22 mouse cellular contexts compared by ENCODE assay signal in genomic region chr2:131290669-131291068, GRCm38 (mm10). TPM values are rescaled to one million over a fixed set of nuclear protein-coding genes. Genes with fewer than 3 reads are reported as not detected.
DNase-seq lines count a peak whose midpoint lies in the region; ATAC-seq and TF ChIP-seq lines count a peak whose summit lies in the region.
"Had no signal": no experiment of that assay in that cellular context is flagged by ENCODE, and none has a peak within 500 bp of the region (broad histone marks: within the 10 kb centered on the region; RNA-seq: fewer than 3 reads in every experiment).

No protein-coding gene starts in this region.

- no peak overlapping the region for H3K4me2 ChIP-seq in midbrain, embryonic 11.5 days
- no peak overlapping the region for H3K4me2 ChIP-seq in midbrain, embryonic 13.5 days (replicated peaks)
- no peak overlapping the region for H3K4me2 ChIP-seq in limb, embryonic 14.5 days (replicated peaks; ENCODE audit: low read depth, low read length, severe bottlenecking)
- no peak overlapping the region for H3K4me2 ChIP-seq in liver, embryonic 11.5 days
- H3K4me2 ChIP-seq: embryonic facial prominence, embryonic 12.5 days; forebrain, embryonic 13.5 days; forebrain, embryonic 15.5 days had no signal

- no peak for ATAC-seq in midbrain, embryonic 11.5 days (ENCODE audit: low FRiP score)
- no peak for ATAC-seq in midbrain, embryonic 13.5 days
- ATAC-seq in limb, embryonic 14.5 days (ENCODE audit: low FRiP score, low read depth) = 0 out of 2 replicates have a peak, but pooled peaks have one; percentile 51
- ATAC-seq in liver, embryonic 11.5 days (replicated peaks; ENCODE audit: low FRiP score) = no peak
- ATAC-seq: activated CD4-positive, CD25-positive, alpha-beta regulatory T cell, adult 4 months; forebrain, embryonic 13.5 days; forebrain, embryonic 15.5 days; Patski had no signal

- no peak overlapping the region for H3K27ac ChIP-seq in midbrain, embryonic 11.5 days (ENCODE audit: low read depth, low read length)
- no peak overlapping the region for H3K27ac ChIP-seq in midbrain, embryonic 13.5 days
- no peak overlapping the region for H3K27ac ChIP-seq in limb, embryonic 14.5 days (replicated peaks; ENCODE audit: low read depth, low read length)
- no peak overlapping the region for H3K27ac ChIP-seq in liver, embryonic 11.5 days (ENCODE audit: low read depth, low read length)
- H3K27ac ChIP-seq: embryonic facial prominence, embryonic 10.5 days; embryonic facial prominence, embryonic 12.5 days; forebrain, embryonic 13.5 days; forebrain, embryonic 15.5 days had no signal

- H3K9me3 ChIP-seq in midbrain, embryonic 11.5 days (ENCODE audit: control insufficient read depth, low read length) = no peaks in the 10 kb centered on the region
- no peaks in the 10 kb centered on the region for H3K9me3 ChIP-seq in midbrain, embryonic 13.5 days
- H3K9me3 ChIP-seq in limb, embryonic 14.5 days (ENCODE audit: control insufficient read depth, low read length) = no peaks in the 10 kb centered on the region
- no peaks in the 10 kb centered on the region for H3K9me3 ChIP-seq in liver, embryonic 11.5 days (ENCODE audit: control insufficient read depth, low read length)
- H3K9me3 ChIP-seq: embryonic facial prominence, embryonic 10.5 days; embryonic facial prominence, embryonic 12.5 days; forebrain, embryonic 13.5 days; forebrain, embryonic 15.5 days had no signal

- H3K9ac ChIP-seq in midbrain, embryonic 11.5 days (ENCODE audit: low read length) = no peak overlapping the region
- H3K9ac ChIP-seq in midbrain, embryonic 13.5 days (replicated peaks) = no peak overlapping the region
- no peak overlapping the region for H3K9ac ChIP-seq in limb, embryonic 14.5 days (ENCODE audit: low read depth, low read length, severe bottlenecking)
- no peak overlapping the region for H3K9ac ChIP-seq in liver, embryonic 11.5 days (ENCODE audit: low read depth, low read length)
- H3K9ac ChIP-seq: embryonic facial prominence, embryonic 12.5 days; forebrain, embryonic 13.5 days; forebrain, embryonic 15.5 days had no signal

- H3K27me3 ChIP-seq in midbrain, embryonic 11.5 days (ENCODE audit: control insufficient read depth, insufficient read depth, low read length) = no peaks in the 10 kb centered on the region
- H3K27me3 ChIP-seq in midbrain, embryonic 13.5 days = no peaks in the 10 kb centered on the region
- H3K27me3 ChIP-seq in limb, embryonic 14.5 days (ENCODE audit: control insufficient read depth, insufficient read depth, low read length) = no peaks in the 10 kb centered on the region
- H3K27me3 ChIP-seq in liver, embryonic 11.5 days (replicated peaks; ENCODE audit: control insufficient read depth, insufficient read depth, low read length) = no peaks in the 10 kb centered on the region
- H3K27me3 ChIP-seq: embryonic facial prominence, embryonic 12.5 days; forebrain, embryonic 13.5 days; forebrain, embryonic 15.5 days; Patski had no signal

- DNase-seq in heart, adult 11 months = peak; percentile 46
- DNase-seq in heart, adult 9 months (ENCODE audit: low spot score in 2 of 2) = no peak
- peak; percentile 69 for DNase-seq in midbrain, embryonic 11.5 days (ENCODE audit: low spot score, missing footprints)
- no peak for DNase-seq in limb, embryonic 14.5 days (ENCODE audit: low spot score)
- DNase-seq in liver, embryonic 11.5 days (ENCODE audit: low spot score) = no peak
- no peak for DNase-seq in spleen, postnatal 4 days (ENCODE audit: low spot score in 2 of 2)
- DNase-seq: adrenal gland, adult 8-10 months; adrenal gland, postnatal 14 days; adrenal gland, postnatal 36 days; B cell, adult 2 months; cerebellum, adult 11-12 months; cerebellum, adult 2 months; cerebellum, adult 9-10 months; cerebellum, postnatal 10 days; cerebellum, postnatal 25 days had no signal

- TF ChIP-seq POLR2A in limb, embryonic 14.5 days (IDR thresholded peaks at IDR 0.05; ENCODE audit: borderline replicate concordance, extremely low read depth, insufficient read depth, insufficient read length) = no peak

- no peak overlapping the region for H3K4me3 ChIP-seq in midbrain, embryonic 11.5 days (ENCODE audit: low read depth, low read length)
- no peak overlapping the region for H3K4me3 ChIP-seq in midbrain, embryonic 13.5 days (replicated peaks)
- no peak overlapping the region for H3K4me3 ChIP-seq in limb, embryonic 14.5 days (replicated peaks; ENCODE audit: low read length)
- H3K4me3 ChIP-seq in liver, embryonic 11.5 days (ENCODE audit: low read depth, low read length) = no peak overlapping the region
- H3K4me3 ChIP-seq: embryonic facial prominence, embryonic 10.5 days; embryonic facial prominence, embryonic 12.5 days; forebrain, embryonic 13.5 days; forebrain, embryonic 15.5 days had no signal

- H3K36me3 ChIP-seq in midbrain, embryonic 11.5 days (ENCODE audit: control insufficient read depth, insufficient read depth, low read length) = peaks cover 21% of the 10 kb centered on the region
- H3K36me3 ChIP-seq in midbrain, embryonic 13.5 days = peaks cover 65% of the 10 kb centered on the region
- peaks cover 62% of the 10 kb centered on the region for H3K36me3 ChIP-seq in limb, embryonic 14.5 days (ENCODE audit: control insufficient read depth, insufficient read depth, low read length)
- peaks cover 34% of the 10 kb centered on the region for H3K36me3 ChIP-seq in liver, embryonic 11.5 days (ENCODE audit: control insufficient read depth, insufficient read depth, low read length)

- H3K4me1 ChIP-seq in midbrain, embryonic 11.5 days (ENCODE audit: control insufficient read depth, insufficient read depth, low read length) = no peaks in the 10 kb centered on the region
- no peaks in the 10 kb centered on the region for H3K4me1 ChIP-seq in midbrain, embryonic 13.5 days (replicated peaks)
- no peaks in the 10 kb centered on the region for H3K4me1 ChIP-seq in limb, embryonic 14.5 days (ENCODE audit: control insufficient read depth, insufficient read depth, low read length)
- no peaks in the 10 kb centered on the region for H3K4me1 ChIP-seq in liver, embryonic 11.5 days (replicated peaks; ENCODE audit: control insufficient read depth, insufficient read depth, low read length)
- H3K4me1 ChIP-seq: embryonic facial prominence, embryonic 10.5 days; embryonic facial prominence, embryonic 12.5 days; forebrain, embryonic 13.5 days; forebrain, embryonic 15.5 days had no signal

RNA-seq across cellular contexts. Expression of gene Pank2, which starts 28.4 kb away (rescaled TPM):
- polyA plus RNA-seq in midbrain, embryonic 11.5 days (2014; fragmentation: Nextera tagmentation; extraction: Ambion mirVana) = 61.1 and 70.3 TPM in 2 replicates
- polyA plus RNA-seq in midbrain, embryonic 13.5 days (2015; fragmentation: Nextera tagmentation; extraction: Ambion mirVana) = 29.2 and 33.9 TPM in 2 replicates
- polyA plus RNA-seq in limb, embryonic 14.5 days (2012; rRNA removed) = 44.7 and 47.2 TPM in 2 replicates
- polyA plus RNA-seq in limb, embryonic 14.5 days (2014; fragmentation: Nextera tagmentation; extraction: Ambion mirVana) = 44.6 and 50.0 TPM in 2 replicates
- polyA plus RNA-seq in liver, embryonic 11.5 days (2014; fragmentation: Nextera tagmentation; extraction: Ambion mirVana) = 37.1 and 41.7 TPM in 2 replicates

RNA-seq across cellular contexts. Expression of gene Mavs, which starts 56.8 kb away (rescaled TPM):
- polyA plus RNA-seq in midbrain, embryonic 11.5 days (2014; fragmentation: Nextera tagmentation; extraction: Ambion mirVana) = 11.0 and 13.3 TPM in 2 replicates
- polyA plus RNA-seq in midbrain, embryonic 13.5 days (2015; fragmentation: Nextera tagmentation; extraction: Ambion mirVana) = 6.6 and 8.6 TPM in 2 replicates
- 27.4 and 37.2 TPM in 2 replicates for polyA plus RNA-seq in limb, embryonic 14.5 days (2012; rRNA removed)
- polyA plus RNA-seq in limb, embryonic 14.5 days (2014; fragmentation: Nextera tagmentation; extraction: Ambion mirVana) = 17.2 and 18.6 TPM in 2 replicates
- 29.7 and 30.0 TPM in 2 replicates for polyA plus RNA-seq in liver, embryonic 11.5 days (2014; fragmentation: Nextera tagmentation; extraction: Ambion mirVana)

Comparison
In these comparisons a context has a peak if more than half of its experiments do, and no peak if none do; other contexts are left out.
1. DNase-seq: peak in heart, adult 11 months (single experiment) and midbrain, embryonic 11.5 days (single experiment); none in heart, adult 9 months (0 of 2), limb, embryonic 14.5 days (single experiment), liver, embryonic 11.5 days (single experiment) and spleen, postnatal 4 days (0 of 2).